Mouse (Mus musculus) MEL (cell line): ENCODE measurements around the gene Fryl.

Experiments used
- CTCF ChIP-seq, 3 experiments: IDR thresholded peaks in 2 of 3; conservative IDR thresholded peaks in 1 of 3; 2 replicates each; pipeline ENCODE4 v1.5.1; 2011 to 2012; ENCODE audit warnings: low read length in 3 of 3, low read depth in 2 of 3, mild to moderate bottlenecking in 2 of 3, improper control_type of control experiment in 1 of 3, inconsistent platforms in 1 of 3, mixed read lengths in 1 of 3, moderate library complexity in 1 of 3; ENCODE audit not compliant: control insufficient read depth in 1 of 3, insufficient read depth in 1 of 3, poor library complexity in 1 of 3, severe bottlenecking in 1 of 3
- MAX ChIP-seq: IDR thresholded peaks from 2 replicates; pipeline ENCODE4 v1.6.1; 2011; ENCODE audit warnings: low read length, improper control_type of control experiment
- POLR2A ChIP-seq, 2 experiments: IDR thresholded peaks; 2 replicates each; pipeline ENCODE4 v1.6.1; 2011 to 2012; ENCODE audit warnings: low read length in 2 of 2, mild to moderate bottlenecking in 2 of 2, control low read depth in 1 of 2, improper control_type of control experiment in 1 of 2, low read depth in 1 of 2, moderate library complexity in 1 of 2; ENCODE audit not compliant: control insufficient read depth in 1 of 2, insufficient read depth in 1 of 2, poor library complexity in 1 of 2
- SIN3A ChIP-seq: IDR thresholded peaks from 2 replicates; pipeline ENCODE4 v1.6.1; 2012; ENCODE audit warnings: low read length, improper control_type of control experiment, inconsistent platforms
- SMC3 ChIP-seq: IDR thresholded peaks from 2 replicates; pipeline ENCODE4 v1.6.1; 2011; ENCODE audit warnings: low read depth, low read length, improper control_type of control experiment
- ZC3H11A ChIP-seq: IDR thresholded peaks from 2 replicates; pipeline ENCODE4 v1.6.1; 2012; ENCODE audit warnings: low read depth, mild to moderate bottlenecking, inconsistent platforms, low read length, improper control_type of control experiment
- ZKSCAN1 ChIP-seq: IDR thresholded peaks from 2 replicates; pipeline ENCODE4 v1.6.1; 2012; ENCODE audit warnings: low read depth, mild to moderate bottlenecking, inconsistent platforms, low read length, improper control_type of control experiment, moderate library complexity
- ZNF384 ChIP-seq: IDR thresholded peaks from 2 replicates; pipeline ENCODE4 v1.6.1; 2012; ENCODE audit warnings: low read depth, mild to moderate bottlenecking, inconsistent platforms, low read length, improper control_type of control experiment

DNA sequence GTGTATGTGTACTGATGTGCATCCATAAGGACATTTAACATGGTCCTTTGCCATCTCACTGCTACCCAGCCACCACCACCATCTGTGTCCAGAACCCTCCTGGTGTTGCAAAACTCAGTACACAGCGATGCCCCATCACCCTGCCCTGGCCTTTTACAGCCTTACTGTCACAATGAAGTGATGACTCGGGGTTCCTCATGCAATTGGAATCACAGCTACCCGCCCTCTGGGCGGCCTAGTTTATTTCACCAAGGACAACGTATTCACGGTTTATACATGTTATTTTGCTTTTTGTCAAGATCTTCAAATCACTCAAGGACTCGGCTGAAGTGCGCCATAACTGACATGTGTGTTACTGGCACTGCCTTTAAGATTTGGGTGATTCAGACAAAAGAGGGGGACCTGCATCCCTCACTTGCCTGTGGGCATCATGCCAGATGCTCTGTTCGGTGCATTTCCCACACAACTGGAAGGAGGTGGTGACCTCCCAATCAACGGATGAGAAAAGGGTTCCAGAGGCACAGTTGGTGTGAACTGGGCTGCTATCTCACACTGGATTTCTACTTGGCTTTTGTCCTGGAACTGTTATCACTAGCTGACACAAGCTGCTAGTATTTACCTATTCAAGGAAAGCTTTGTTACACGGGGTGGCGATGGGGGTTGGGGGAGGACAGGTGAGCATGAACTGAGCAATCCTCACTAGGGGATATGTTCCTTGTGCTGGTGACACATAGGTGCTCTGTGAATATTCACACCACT, 27.9 kb downstream of the Fryl start:
- TF ChIP-seq CTCF (IDR thresholded peaks at IDR 0.05 in 2 of 3, conservative IDR thresholded peaks at IDR 0.05 in 1 of 3; ENCODE audit: control insufficient read depth in 1 of 3, insufficient read depth in 1 of 3, low read depth in 2 of 3, low read length in 3 of 3, poor library complexity in 1 of 3, severe bottlenecking in 1 of 3) (no peak), ZKSCAN1 (no peak), SMC3 (no peak), ZC3H11A (no peak), POLR2A (IDR thresholded peaks at IDR 0.05; ENCODE audit: control insufficient read depth in 1 of 2, insufficient read depth in 1 of 2, low read depth in 1 of 2, low read length in 2 of 2, poor library complexity in 1 of 2) (no peak), ZNF384 (no peak), SIN3A (peak; percentile 61), MAX (no peak)
